Mouse (Mus musculus) CH12.LX (cell line): ENCODE measurements around the gene Ybx3. TPM values are rescaled to one million over a fixed set of nuclear protein-coding genes. Genes with fewer than 3 reads are reported as not detected.

ENCODE experiments used
- DNase-seq: peaks from one replicate; pipeline ENCODE4 v3.0.0-alpha.2; 2013; ENCODE audit errors: extremely low read depth
- H3K27ac ChIP-seq: 2 replicates; pipeline ENCODE4 v1.5.1; 2012; ENCODE audit warnings: low read depth, mild to moderate bottlenecking, control low read depth, moderate library complexity; ENCODE audit not compliant: insufficient read depth
- H3K27me3 ChIP-seq: replicated peaks from 2 replicates; pipeline ENCODE3; 2012; ENCODE audit warnings: inconsistent platforms
- H3K36me3 ChIP-seq, 2 experiments: replicated peaks in 1 of 2; 2 replicates each; pipeline versions ENCODE3 to v1.6.1; 2012; ENCODE audit warnings: inconsistent platforms in 1 of 2, low read length in 1 of 2, mild to moderate bottlenecking in 1 of 2, mixed read lengths in 1 of 2, moderate library complexity in 1 of 2; ENCODE audit not compliant: control insufficient read depth in 1 of 2, insufficient read depth in 1 of 2
- H3K4me1 ChIP-seq, 2 experiments: 2 replicates each; pipeline ENCODE4 v1.6.1; 2012; ENCODE audit warnings: inconsistent platforms in 1 of 2, moderate library complexity in 1 of 2; ENCODE audit not compliant: insufficient read depth in 2 of 2, control insufficient read depth in 1 of 2
- H3K4me2 ChIP-seq: 2 replicates; pipeline ENCODE4 v1.6.1; 2012; ENCODE audit warnings: low read depth, mild to moderate bottlenecking, control low read depth; ENCODE audit not compliant: poor library complexity, insufficient read depth, severe bottlenecking
- H3K4me3 ChIP-seq, 3 experiments: fragments of 150-350 bp in 1 of 3; sonication (generic) in 1 of 3; replicated peaks in 1 of 3; 2 replicates each; pipeline versions ENCODE3 to v1.5.1; 2011 to 2012; ENCODE audit warnings: low read depth in 2 of 3, low read length in 2 of 3, mild to moderate bottlenecking in 2 of 3, moderate library complexity in 2 of 3, control low read depth in 1 of 3, improper control_type of control experiment in 1 of 3, inconsistent platforms in 1 of 3, mixed read lengths in 1 of 3; ENCODE audit not compliant: poor library complexity in 1 of 3
- H3K79me2 ChIP-seq: replicated peaks from 2 replicates; pipeline ENCODE4 v1.6.1; 2012; ENCODE audit warnings: mild to moderate bottlenecking, moderate library complexity; ENCODE audit not compliant: control insufficient read depth, poor library complexity, insufficient read depth, severe bottlenecking; ENCODE audit errors: extremely low read depth
- H3K9ac ChIP-seq: 2 replicates; pipeline ENCODE4 v1.6.1; 2012; ENCODE audit warnings: low read depth, mild to moderate bottlenecking, control low read depth, moderate library complexity; ENCODE audit not compliant: insufficient read depth
- H3K9me3 ChIP-seq: replicated peaks from 2 replicates; pipeline ENCODE3; 2012; ENCODE audit warnings: low read length, inconsistent platforms, mixed read lengths
- BHLHE40 ChIP-seq: IDR thresholded peaks from 2 replicates; pipeline ENCODE4 v1.6.1; 2011; ENCODE audit warnings: mild to moderate bottlenecking, low read depth, low read length, improper control_type of control experiment
- CHD2 ChIP-seq: IDR thresholded peaks from 2 replicates; pipeline ENCODE4 v1.6.1; 2011; ENCODE audit warnings: low read length, improper control_type of control experiment
- E2F4 ChIP-seq: IDR thresholded peaks from 2 replicates; pipeline ENCODE4 v1.6.1; 2011; ENCODE audit warnings: low read depth, low read length, improper control_type of control experiment; ENCODE audit not compliant: insufficient replicate concordance
- ELF1 ChIP-seq: IDR thresholded peaks from 2 replicates; pipeline ENCODE4 v1.6.1; 2014; ENCODE audit warnings: low read depth, mild to moderate bottlenecking, inconsistent platforms, low read length, improper control_type of control experiment
- EP300 ChIP-seq: IDR thresholded peaks from 2 replicates; pipeline ENCODE4 v1.6.1; 2011; ENCODE audit warnings: low read length, improper control_type of control experiment
- GABPA ChIP-seq: IDR thresholded peaks from 2 replicates; pipeline ENCODE4 v1.6.1; 2012; ENCODE audit warnings: low read depth, low read length, improper control_type of control experiment, inconsistent platforms; ENCODE audit not compliant: insufficient replicate concordance
- HCFC1 ChIP-seq: IDR thresholded peaks from 2 replicates; pipeline ENCODE4 v1.6.1; 2012; ENCODE audit warnings: low read depth, mild to moderate bottlenecking, inconsistent platforms, low read length, improper control_type of control experiment
- IRF4 ChIP-seq: IDR thresholded peaks from 2 replicates; pipeline ENCODE4 v1.6.1; 2014; ENCODE audit warnings: low read depth, mild to moderate bottlenecking, inconsistent platforms, low read length, improper control_type of control experiment
- JUN ChIP-seq: IDR thresholded peaks from 2 replicates; pipeline ENCODE4 v1.6.1; 2011; ENCODE audit warnings: low read depth, mild to moderate bottlenecking, low read length, improper control_type of control experiment, moderate library complexity; ENCODE audit not compliant: insufficient read depth
- JUND ChIP-seq: conservative IDR thresholded peaks from 2 replicates; pipeline ENCODE4 v1.6.1; 2011; ENCODE audit warnings: low read depth, low read length, improper control_type of control experiment
- KAT2A ChIP-seq: IDR thresholded peaks from 2 replicates; pipeline ENCODE4 v1.6.1; 2012; ENCODE audit warnings: low read length, improper control_type of control experiment, inconsistent platforms; ENCODE audit not compliant: insufficient replicate concordance
- MAFK ChIP-seq: IDR thresholded peaks from 2 replicates; pipeline ENCODE4 v1.6.1; 2011; ENCODE audit warnings: low read length, improper control_type of control experiment; ENCODE audit not compliant: insufficient replicate concordance
- MEF2A ChIP-seq: IDR thresholded peaks from 2 replicates; pipeline ENCODE4 v1.6.1; 2014; ENCODE audit warnings: low read depth, mild to moderate bottlenecking, inconsistent platforms, low read length, improper control_type of control experiment, borderline replicate concordance
- MYC ChIP-seq: IDR thresholded peaks from 2 replicates; pipeline ENCODE4 v1.6.1; 2011; ENCODE audit warnings: low read depth, mild to moderate bottlenecking, improper control_type of control experiment, low read length
- NRF1 ChIP-seq: IDR thresholded peaks from 2 replicates; pipeline ENCODE4 v1.6.1; 2014; ENCODE audit warnings: low read depth, mild to moderate bottlenecking, inconsistent platforms, low read length, improper control_type of control experiment, moderate library complexity
- PAX5 ChIP-seq: IDR thresholded peaks from 2 replicates; pipeline ENCODE4 v1.6.1; 2012; ENCODE audit warnings: low read length, inconsistent platforms, mixed read lengths
- POLR2AphosphoS2 ChIP-seq: IDR thresholded peaks from 2 replicates; pipeline ENCODE4 v1.6.1; 2011; ENCODE audit warnings: low read depth, low read length, improper control_type of control experiment
- SMC3 ChIP-seq: IDR thresholded peaks from 2 replicates; pipeline ENCODE4 v1.6.1; 2011; ENCODE audit warnings: low read depth, low read length, improper control_type of control experiment
- TCF12 ChIP-seq: IDR thresholded peaks from 2 replicates; pipeline ENCODE4 v1.6.1; 2014; ENCODE audit warnings: low read depth, mild to moderate bottlenecking, inconsistent platforms, low read length, improper control_type of control experiment
- USF1 ChIP-seq: IDR thresholded peaks from 2 replicates; pipeline ENCODE4 v1.6.1; 2014; ENCODE audit warnings: low read depth, mild to moderate bottlenecking, inconsistent platforms, low read length, improper control_type of control experiment
- ZC3H11A ChIP-seq: IDR thresholded peaks from 2 replicates; pipeline ENCODE4 v1.6.1; 2012; ENCODE audit warnings: low read depth, mild to moderate bottlenecking, inconsistent platforms, low read length, improper control_type of control experiment
- ZKSCAN1 ChIP-seq: IDR thresholded peaks from 2 replicates; pipeline ENCODE4 v1.6.1; 2012; ENCODE audit warnings: low read depth, inconsistent platforms, low read length, improper control_type of control experiment, borderline replicate concordance
- ZNF384 ChIP-seq: IDR thresholded peaks from 2 replicates; pipeline ENCODE4 v1.6.1; 2012; ENCODE audit warnings: low read depth, low read length, improper control_type of control experiment, inconsistent platforms
- dilution Hi-C: fragments of 300-500 bp; cut with MboI; formaldehyde crosslinking; loops from 2 replicates; pipeline ENCODE4 v1.14.3; 2020; ENCODE audit warnings: low sequenced_read_pairs; ENCODE audit not compliant: extremely low pct_unique_long_range_greater_than_20kb, extremely low pct_ligation_motif_present
- in situ Hi-C: fragments of 300-500 bp; cut with MboI; formaldehyde crosslinking; loops from 3 replicates; pipeline ENCODE4 v1.14.3; 2019; ENCODE audit warnings: low sequenced_read_pairs, low pct_ligation_motif_present, low pct_unique_long_range_greater_than_20kb, mixed read lengths
- polyA plus RNA-seq: library from polyadenylated mRNA; unstranded; fragments of >175 nt; gene quantifications from 2 replicates; pipeline ENCODE4 v1.2.1, GENCODE M21; 2012; ENCODE audit warnings: low read depth; ENCODE audit not compliant: insufficient read length
- total RNA-seq, 2 experiments: library from RNA; depleted of rRNA; stranded (reverse); fragments of 300-350 nt in 1 of 2; fragments of >200 nt in 1 of 2; gene quantifications; 2 replicates each; pipeline ENCODE4 v1.2.3; 2012 to 2014

The Ybx3 gene
- total and polyA plus RNA-seq, 3 experiments = 391 to 620 (median 410) TPM

DNA sequence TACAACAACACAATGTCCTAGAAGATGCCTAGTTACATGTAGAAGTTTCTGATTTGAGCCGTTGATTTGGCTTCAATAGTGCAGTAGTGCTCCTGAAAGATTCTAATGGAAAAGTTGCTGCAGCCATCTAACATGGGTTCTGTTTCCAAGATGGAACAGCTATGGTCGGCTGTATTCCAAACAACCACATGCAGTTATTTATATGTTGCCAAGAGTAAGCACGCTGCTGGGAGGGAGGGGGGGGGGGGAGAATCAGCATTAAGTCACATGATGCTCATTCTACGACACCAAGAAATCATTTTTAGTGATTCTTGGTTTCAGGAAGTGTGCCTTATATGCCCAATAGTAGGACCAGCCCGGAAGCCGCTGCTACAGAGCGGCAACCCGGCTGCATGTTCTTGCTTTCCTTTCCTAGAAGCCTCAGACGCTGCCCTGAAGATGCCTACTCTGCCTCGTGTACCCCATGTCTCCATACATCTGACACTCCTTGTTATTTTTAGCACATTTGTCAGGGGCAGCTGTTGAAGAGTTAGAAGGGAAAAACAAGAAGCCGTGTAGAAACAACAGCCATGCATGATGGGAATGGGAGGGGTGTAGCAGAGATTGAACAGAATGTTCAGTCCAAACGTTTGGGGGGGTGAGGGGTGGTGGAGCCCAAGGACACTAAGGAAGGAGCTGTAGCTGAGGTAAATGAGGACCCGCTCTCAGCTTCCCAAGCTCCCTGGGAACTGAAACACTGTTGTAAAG, 13.5 kb downstream of the Ybx3 start:
- Histone ChIP-seq H3K9me3 (no peaks in the 10 kb centered on the region), H3K4me3 (no peak overlapping the region), H3K4me2 (no peak overlapping the region), H3K36me3 (peaks cover 71 to 98% of the 10 kb centered on the region in 2 experiments), H3K4me1 (no peaks in the 10 kb centered on the region), H3K79me2 (peaks cover 59% of the 10 kb centered on the region), H3K9ac (no peak overlapping the region)
- no peak for DNase-seq
- no peak for TF ChIP-seq CHD2
- TF ChIP-seq PAX5 = no peak
- no peak for TF ChIP-seq BHLHE40
- TF ChIP-seq EP300 = no peak
- no peak for TF ChIP-seq HCFC1
- no peak for TF ChIP-seq MEF2A
- TF ChIP-seq ZNF384 = no peak
- no peak for TF ChIP-seq JUN
- no peak for TF ChIP-seq ZC3H11A
- no peak for TF ChIP-seq TCF12
- no peak for TF ChIP-seq POLR2AphosphoS2
- TF ChIP-seq NRF1 = no peak
- TF ChIP-seq E2F4 = no peak
- no peak for TF ChIP-seq JUND
- TF ChIP-seq SMC3 = no peak
- TF ChIP-seq, all 38 proteins: peak for 0
- dilution Hi-C loops = no loop called here
- no peaks in the 10 kb centered on the region for H3K27me3 ChIP-seq
- in situ Hi-C loops = loop anchor here (25.0 kb wide), 1 partner anchor 1787 kb away; the partner anchor contains the start of genes Klrd1 and Klre1
- no peak overlapping the region for H3K27ac ChIP-seq

DNA sequence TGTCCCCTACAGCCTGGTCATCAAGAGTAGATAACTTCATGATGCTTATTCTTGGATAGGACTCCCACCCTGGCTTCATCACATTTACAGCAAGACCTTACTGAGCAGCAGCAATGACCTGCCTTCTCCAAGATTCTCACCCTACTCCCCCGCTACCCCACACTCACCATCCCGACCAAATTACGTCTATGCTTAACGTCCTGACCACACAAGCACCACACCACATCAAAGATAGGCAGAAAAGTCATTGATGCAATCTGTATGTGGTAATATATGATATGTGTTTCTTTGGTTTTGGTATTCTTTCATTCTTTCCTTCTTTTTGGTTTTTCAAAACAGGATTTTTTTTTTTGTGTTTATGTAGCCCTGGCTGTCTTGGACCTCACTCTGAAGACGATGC, 15.1 kb downstream of the Ybx3 start:
- Histone ChIP-seq H3K9ac (no peak overlapping the region), H3K9me3 (no peaks in the 10 kb centered on the region), H3K4me1 (no peaks in the 10 kb centered on the region), H3K4me3 (no peak overlapping the region), H3K79me2 (peaks cover 47% of the 10 kb centered on the region), H3K27me3 (no peaks in the 10 kb centered on the region), H3K27ac (no peak overlapping the region), H3K36me3 (peaks cover 70 to 98% of the 10 kb centered on the region in 2 experiments), H3K4me2 (no peak overlapping the region)
- TF ChIP-seq USF1 (no peak), IRF4 (no peak), GABPA (no peak), EP300 (no peak), ELF1 (no peak), MAFK (no peak), MYC (no peak), ZKSCAN1 (no peak), KAT2A (no peak)
- no peak for DNase-seq
- in situ Hi-C loops (loop anchor here (25.0 kb wide), 1 partner anchor 1786 kb away; the partner anchor contains the start of genes Klrd1 and Klre1), dilution Hi-C loops (no loop called here)
